Mouse (Mus musculus): Measurements from ENCODE around the gene Bicc1. TPM values are rescaled to one million over a fixed set of nuclear protein-coding genes. Genes with fewer than 3 reads are reported as not detected.

Bicc1 gene
- polyA plus RNA-seq, 1 experiment, result 4.0 TPM

GRCm38 (mm10) chr10:71153138-71153537, 6.4 kb downstream of the Bicc1 start:
- WGBS, result 68% methylated on average over 1 of the region's 1 CpGs

DNA sequence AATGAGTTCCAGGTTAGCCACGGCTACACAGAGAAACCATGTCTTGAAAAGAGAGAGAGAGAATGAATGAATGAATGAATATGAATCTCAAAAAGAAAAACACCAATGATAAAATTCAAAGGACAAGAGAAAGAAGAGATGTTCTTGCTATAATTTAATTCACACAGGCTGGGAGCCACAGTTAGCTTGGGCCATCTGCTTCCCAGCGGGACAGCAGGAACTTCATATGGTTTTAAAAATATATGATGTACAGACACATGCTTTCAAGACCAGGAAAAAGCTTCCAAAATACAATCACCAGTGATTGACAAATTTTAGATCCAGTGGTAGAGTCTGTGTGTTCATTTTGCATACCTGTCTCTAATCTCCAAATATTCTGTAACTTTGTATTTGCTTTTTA, 9.0 kb downstream of the Bicc1 start:
- no peaks in the 10 kb centered on the region for H3K4me1 ChIP-seq (ENCODE audit: control insufficient read depth, insufficient read depth, low read length)
- no peak overlapping the region for H3K27ac ChIP-seq (ENCODE audit: control insufficient read depth, insufficient read depth, low read depth, low read length, poor library complexity)
- 79% methylated on average over 2 of the region's 2 CpGs for WGBS
- H3K4me3 ChIP-seq (replicated peaks; ENCODE audit: control insufficient read depth, low read depth, low read length), result no peak overlapping the region
- no peak for TF ChIP-seq POLR2A (IDR thresholded peaks at IDR 0.05; ENCODE audit: borderline replicate concordance, control insufficient read depth, low read depth, low read length)
- TF ChIP-seq CTCF (IDR thresholded peaks at IDR 0.05; ENCODE audit: control insufficient read depth, insufficient read depth, low read length), result no peak

More at GRCm38 (mm10) chr10:71153138-71153537, 6.4 kb downstream of the Bicc1 start:
- H3K4me3 ChIP-seq (replicated peaks; ENCODE audit: control insufficient read depth, low read depth, low read length), result no peak overlapping the region
- H3K4me1 ChIP-seq (ENCODE audit: control insufficient read depth, insufficient read depth, low read length), result no peaks in the 10 kb centered on the region
- H3K27ac ChIP-seq (ENCODE audit: control insufficient read depth, insufficient read depth, low read depth, low read length, poor library complexity), result no peak overlapping the region
- no peak for TF ChIP-seq CTCF (IDR thresholded peaks at IDR 0.05; ENCODE audit: control insufficient read depth, insufficient read depth, low read length)
- TF ChIP-seq POLR2A (IDR thresholded peaks at IDR 0.05; ENCODE audit: borderline replicate concordance, control insufficient read depth, low read depth, low read length), result no peak

GRCm38 (mm10) chr10:71148951-71149603, 10.4 kb downstream of the Bicc1 start:
- no peaks in the 10 kb centered on the region for H3K4me1 ChIP-seq (ENCODE audit: control insufficient read depth, insufficient read depth, low read length)
- H3K4me3 ChIP-seq (replicated peaks; ENCODE audit: control insufficient read depth, low read depth, low read length), result no peak overlapping the region
- TF ChIP-seq CTCF (IDR thresholded peaks at IDR 0.05; ENCODE audit: control insufficient read depth, insufficient read depth, low read length), result no peak
- TF ChIP-seq POLR2A (IDR thresholded peaks at IDR 0.05; ENCODE audit: borderline replicate concordance, control insufficient read depth, low read depth, low read length), result no peak
- H3K27ac ChIP-seq (ENCODE audit: control insufficient read depth, insufficient read depth, low read depth, low read length, poor library complexity), result no peak overlapping the region
- WGBS, result 83% methylated on average over 5 of the region's 5 CpGs

DNA sequence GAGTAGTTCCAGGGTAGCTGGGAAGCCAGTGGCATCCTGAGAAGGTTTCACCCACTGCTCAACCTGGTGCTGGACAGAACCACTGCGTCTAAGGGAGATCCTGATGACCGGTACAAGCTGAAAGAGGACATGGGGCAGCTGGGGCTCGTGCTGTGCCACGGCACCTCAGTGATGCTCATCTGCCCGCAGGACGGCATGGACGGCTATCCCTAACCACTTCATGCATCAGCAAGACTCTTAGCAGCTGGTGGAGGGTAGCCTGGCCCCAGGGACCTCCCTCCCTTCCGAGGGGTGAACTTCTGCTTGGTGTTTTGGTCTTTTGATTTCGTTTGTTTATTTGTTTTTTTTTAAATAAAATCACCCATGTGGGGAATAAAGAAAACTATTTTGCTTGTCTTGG, 11.3 kb downstream of the Bicc1 start:
- WGBS, result 74% methylated on average over 9 of the region's 9 CpGs
- H3K4me3 ChIP-seq (replicated peaks; ENCODE audit: control insufficient read depth, low read depth, low read length), result no peak overlapping the region
- H3K4me1 ChIP-seq (ENCODE audit: control insufficient read depth, insufficient read depth, low read length), result no peaks in the 10 kb centered on the region
- no peak overlapping the region for H3K27ac ChIP-seq (ENCODE audit: control insufficient read depth, insufficient read depth, low read depth, low read length, poor library complexity)
- TF ChIP-seq POLR2A (IDR thresholded peaks at IDR 0.05; ENCODE audit: borderline replicate concordance, control insufficient read depth, low read depth, low read length), result no peak

GRCm38 (mm10) chr10:71146681-71147615, 12.6 kb downstream of the Bicc1 start:
- TF ChIP-seq POLR2A (IDR thresholded peaks at IDR 0.05; ENCODE audit: borderline replicate concordance, control insufficient read depth, low read depth, low read length), result no peak
- no peak for TF ChIP-seq CTCF (IDR thresholded peaks at IDR 0.05; ENCODE audit: control insufficient read depth, insufficient read depth, low read length)
- WGBS, result 75% methylated on average over 15 of the region's 15 CpGs
- Histone ChIP-seq H3K4me1 (ENCODE audit: control insufficient read depth, insufficient read depth, low read length) (no peaks in the 10 kb centered on the region), H3K27ac (ENCODE audit: control insufficient read depth, insufficient read depth, low read depth, low read length, poor library complexity) (no peak overlapping the region), H3K4me3 (replicated peaks; ENCODE audit: control insufficient read depth, low read depth, low read length) (no peak overlapping the region)

DNA sequence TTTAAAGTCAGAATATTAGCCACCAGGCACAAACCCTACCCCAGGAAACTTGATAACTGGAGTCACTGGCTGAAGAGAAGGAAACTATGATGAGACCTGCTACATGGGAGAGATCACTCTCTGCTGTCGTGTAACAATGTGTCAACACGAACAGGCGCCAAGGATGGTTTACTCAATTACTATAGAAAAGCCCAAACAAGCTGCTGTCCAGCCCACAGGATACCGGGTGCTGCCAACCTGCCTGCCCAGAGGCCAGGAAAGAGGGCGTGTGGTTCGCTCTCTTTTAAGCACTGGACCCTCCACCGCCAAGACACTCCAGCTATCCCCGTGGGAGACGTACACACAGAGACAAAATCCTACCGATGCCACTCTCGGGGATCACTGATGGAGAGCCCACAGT, 13.7 kb downstream of the Bicc1 start:
- H3K4me3 ChIP-seq (replicated peaks; ENCODE audit: control insufficient read depth, low read depth, low read length), result no peak overlapping the region
- H3K4me1 ChIP-seq (ENCODE audit: control insufficient read depth, insufficient read depth, low read length), result no peaks in the 10 kb centered on the region
- 78% methylated on average over 11 of the region's 11 CpGs for WGBS
- H3K27ac ChIP-seq (ENCODE audit: control insufficient read depth, insufficient read depth, low read depth, low read length, poor library complexity), result no peak overlapping the region
- TF ChIP-seq CTCF (IDR thresholded peaks at IDR 0.05; ENCODE audit: control insufficient read depth, insufficient read depth, low read length) (no peak), POLR2A (IDR thresholded peaks at IDR 0.05; ENCODE audit: borderline replicate concordance, control insufficient read depth, low read depth, low read length) (no peak)

GRCm38 (mm10) chr10:71144191-71144590, 15.3 kb downstream of the Bicc1 start:
- no peak overlapping the region for H3K27ac ChIP-seq (ENCODE audit: control insufficient read depth, insufficient read depth, low read depth, low read length, poor library complexity)
- no peak overlapping the region for H3K4me3 ChIP-seq (replicated peaks; ENCODE audit: control insufficient read depth, low read depth, low read length)
- WGBS, result 85% methylated on average over 4 of the region's 4 CpGs
- TF ChIP-seq POLR2A (IDR thresholded peaks at IDR 0.05; ENCODE audit: borderline replicate concordance, control insufficient read depth, low read depth, low read length) (no peak), CTCF (IDR thresholded peaks at IDR 0.05; ENCODE audit: control insufficient read depth, insufficient read depth, low read length) (no peak)
- no peaks in the 10 kb centered on the region for H3K4me1 ChIP-seq (ENCODE audit: control insufficient read depth, insufficient read depth, low read length)

- WGBS, result 91% methylated on average over 2 of the region's 2 CpGs
- Histone ChIP-seq H3K27ac (ENCODE audit: control insufficient read depth, insufficient read depth, low read depth, low read length, poor library complexity) (no peak overlapping the region), H3K4me1 (ENCODE audit: control insufficient read depth, insufficient read depth, low read length) (no peaks in the 10 kb centered on the region), H3K4me3 (replicated peaks; ENCODE audit: control insufficient read depth, low read depth, low read length) (no peak overlapping the region)
- no peak for TF ChIP-seq POLR2A (IDR thresholded peaks at IDR 0.05; ENCODE audit: borderline replicate concordance, control insufficient read depth, low read depth, low read length)
Observed at GRCm38 (mm10) chr10:71142568-71142967, 16.9 kb downstream of the Bicc1 start.
